Mouse (Mus musculus) stomach, postnatal 0 days (tissue): ENCODE measurements around the gene Rnf220. TPM values are rescaled to one million over a fixed set of nuclear protein-coding genes. Genes with fewer than 3 reads are reported as not detected.

Source experiments
- ATAC-seq: fragments of 200-750 bp; cut with Nextera tagmentation; 2 replicates; pipeline ENCODE4 v1.8.0; 2017; ENCODE audit not compliant: low FRiP score, low TSS enrichment
- DNase-seq: peaks from one replicate; pipeline ENCODE4 v3.0.0-alpha.2; 2016; ENCODE audit warnings: low spot score
- H3K27ac ChIP-seq: fragments of 300-500 bp; sonication (generic); replicated peaks from 2 replicates; pipeline ENCODE4 v1.5.1; 2014; ENCODE audit warnings: mild to moderate bottlenecking, control low read depth
- H3K27me3 ChIP-seq: fragments of 300-500 bp; sonication (generic); 2 replicates; pipeline ENCODE4 v1.6.1; 2014; ENCODE audit warnings: low read length; ENCODE audit not compliant: control insufficient read depth, insufficient read depth
- H3K36me3 ChIP-seq: fragments of 300-500 bp; sonication (generic); 2 replicates; pipeline ENCODE4 v1.6.1; 2014; ENCODE audit warnings: low read length, mixed read lengths; ENCODE audit not compliant: control insufficient read depth, insufficient read depth
- H3K4me1 ChIP-seq: fragments of 300-500 bp; sonication (generic); replicated peaks from 2 replicates; pipeline ENCODE4 v1.6.1; 2014; ENCODE audit warnings: antibody characterized with exemption; ENCODE audit not compliant: control insufficient read depth, insufficient read depth
- H3K4me2 ChIP-seq: fragments of 300-500 bp; sonication (generic); replicated peaks from 2 replicates; pipeline ENCODE4 v1.6.1; 2014; ENCODE audit warnings: low read depth, mild to moderate bottlenecking, control low read depth, moderate library complexity
- H3K4me3 ChIP-seq: fragments of 300-500 bp; sonication (generic); 2 replicates; pipeline ENCODE4 v1.5.1; 2014; ENCODE audit warnings: low read depth, low read length, control low read depth
- H3K9ac ChIP-seq: fragments of 300-500 bp; sonication (generic); 2 replicates; pipeline ENCODE4 v1.6.1; 2014; ENCODE audit warnings: mild to moderate bottlenecking, low read length, control low read depth, mixed read lengths
- H3K9me3 ChIP-seq: fragments of 300-500 bp; sonication (generic); 2 replicates; pipeline ENCODE4 v1.6.1; 2016; ENCODE audit warnings: low read length; ENCODE audit not compliant: control insufficient read depth
- CTCF ChIP-seq: IDR thresholded peaks from 2 replicates; pipeline ENCODE4 v1.5.1; 2016; ENCODE audit warnings: antibody characterized with exemption, low read depth, mild to moderate bottlenecking, moderate library complexity
- EP300 ChIP-seq: optimal IDR thresholded peaks from 2 replicates; pipeline ENCODE3; 2016; ENCODE audit warnings: antibody characterized with exemption
- WGBS: fragments of 180-500 bp; shearing (Covaris S2); extraction: QIAGEN DNeasy Blood & Tissue Kit; methylation state at CpG from one replicate; pipeline ENCODE4 v1.1.7; 2014; 5-methylcytosine and 5-hydroxymethylcytosine counted together
- polyA plus RNA-seq: library from polyadenylated mRNA; unstranded; fragments of >200 nt; fragmentation: Nextera tagmentation; extraction: Ambion mirVana; gene quantifications from 2 replicates; pipeline ENCODE4 v1.2.1, GENCODE M21; 2015

The Rnf220 gene
- polyA plus RNA-seq, 1 experiment from 2014 or later: 33.0 TPM

GRCm38 (mm10) chr4:117438919-117439318, 57.9 kb downstream of the Rnf220 start:
- Histone ChIP-seq H3K4me1 (no peaks in the 10 kb centered on the region), H3K4me3 (no peak overlapping the region), H3K27ac (no peak overlapping the region), H3K4me2 (no peak overlapping the region), H3K9me3 (no peaks in the 10 kb centered on the region), H3K27me3 (no peaks in the 10 kb centered on the region), H3K9ac (no peak overlapping the region), H3K36me3 (no peaks in the 10 kb centered on the region)
- DNase-seq (no peak), ATAC-seq (no peak)
- WGBS: 72% methylated on average over 3 of the region's 3 CpGs
- TF ChIP-seq CTCF (no peak), EP300 (no peak)

GRCm38 (mm10) chr4:117438064-117438463, 58.8 kb downstream of the Rnf220 start:
- TF ChIP-seq EP300: no peak
- no peak for TF ChIP-seq CTCF
- Histone ChIP-seq H3K27me3 (no peaks in the 10 kb centered on the region), H3K4me3 (no peak overlapping the region), H3K27ac (no peak overlapping the region), H3K4me2 (no peak overlapping the region), H3K9ac (no peak overlapping the region), H3K9me3 (no peaks in the 10 kb centered on the region), H3K36me3 (no peaks in the 10 kb centered on the region), H3K4me1 (no peaks in the 10 kb centered on the region)
- ATAC-seq: no peak
- 84% methylated on average over 14 of the region's 14 CpGs for WGBS
- DNase-seq: no peak

GRCm38 (mm10) chr4:117436995-117437660, 59.7 kb downstream of the Rnf220 start:
- 25% methylated on average over 14 of the region's 14 CpGs for WGBS
- DNase-seq (no peak), ATAC-seq (no peak)
- no peak overlapping the region for H3K27ac ChIP-seq
- no peak overlapping the region for H3K9ac ChIP-seq
- TF ChIP-seq CTCF (no peak), EP300 (no peak)
- H3K4me2 ChIP-seq: no peak overlapping the region
- H3K36me3 ChIP-seq: no peaks in the 10 kb centered on the region
- no peaks in the 10 kb centered on the region for H3K27me3 ChIP-seq
- no peaks in the 10 kb centered on the region for H3K4me1 ChIP-seq
- no peaks in the 10 kb centered on the region for H3K9me3 ChIP-seq
- H3K4me3 ChIP-seq: no peak overlapping the region

- H3K4me2 ChIP-seq: no peak overlapping the region
- no peaks in the 10 kb centered on the region for H3K4me1 ChIP-seq
- H3K27ac ChIP-seq: no peak overlapping the region
- TF ChIP-seq EP300 (no peak), CTCF (no peak)
- DNase-seq: no peak
- WGBS: 65% methylated on average over 8 of the region's 8 CpGs
- H3K27me3 ChIP-seq: no peaks in the 10 kb centered on the region
- no peak overlapping the region for H3K9ac ChIP-seq
- no peak for ATAC-seq
- no peaks in the 10 kb centered on the region for H3K36me3 ChIP-seq
- no peak overlapping the region for H3K4me3 ChIP-seq
- no peaks in the 10 kb centered on the region for H3K9me3 ChIP-seq
Measured at GRCm38 (mm10) chr4:117434336-117434735, 62.5 kb downstream of the Rnf220 start.

- ATAC-seq (no peak), DNase-seq (no peak)
- no peaks in the 10 kb centered on the region for H3K27me3 ChIP-seq
- WGBS: 71% methylated on average over 9 of the region's 9 CpGs
- H3K9ac ChIP-seq: no peak overlapping the region
- H3K9me3 ChIP-seq: no peaks in the 10 kb centered on the region
- TF ChIP-seq EP300: no peak
- TF ChIP-seq CTCF: no peak
- H3K36me3 ChIP-seq: no peaks in the 10 kb centered on the region
- H3K27ac ChIP-seq: no peak overlapping the region
- no peak overlapping the region for H3K4me2 ChIP-seq
- H3K4me3 ChIP-seq: no peak overlapping the region
- no peaks in the 10 kb centered on the region for H3K4me1 ChIP-seq
Measured at GRCm38 (mm10) chr4:117429604-117430003, 67.2 kb downstream of the Rnf220 start.

- WGBS: 45% methylated on average over 12 of the region's 12 CpGs
- no peak overlapping the region for H3K9ac ChIP-seq
- no peaks in the 10 kb centered on the region for H3K36me3 ChIP-seq
- DNase-seq (no peak), ATAC-seq (no peak)
- H3K27ac ChIP-seq: no peak overlapping the region
- H3K4me1 ChIP-seq: no peaks in the 10 kb centered on the region
- no peaks in the 10 kb centered on the region for H3K9me3 ChIP-seq
- TF ChIP-seq EP300 (no peak), CTCF (no peak)
- H3K4me3 ChIP-seq: no peak overlapping the region
- H3K4me2 ChIP-seq: no peak overlapping the region
- no peaks in the 10 kb centered on the region for H3K27me3 ChIP-seq
Measured at GRCm38 (mm10) chr4:117427540-117427939, 69.3 kb downstream of the Rnf220 start.
